Mouse (Mus musculus): ENCODE measurements at regions not wholly inside any gene's neighbourhood (a gene's known extent, or its start where the extent isn't known, plus 50 kb on each side); places are given as distances from the start of the nearest gene placed in this dataset.

GRCm38 (mm10) chr15:96210721-96211400, 76.5 kb upstream of the Arid2 start:
- ATAC-seq (replicated peaks; ENCODE audit: insufficient number of reproducible peaks, low FRiP score, low TSS enrichment, low read depth): no peak

GRCm38 (mm10) chr15:96213541-96214312, 73.6 kb upstream of the Arid2 start:
- Histone ChIP-seq H3K9ac (replicated peaks; ENCODE audit: low read length) (no peak overlapping the region), H3K36me3 (replicated peaks; ENCODE audit: control insufficient read depth, insufficient read depth, low read depth, low read length) (no peaks in the 10 kb centered on the region), H3K4me1 (ENCODE audit: control insufficient read depth, insufficient read depth, low read length) (no peaks in the 10 kb centered on the region), H3K9me3 (replicated peaks; ENCODE audit: control insufficient read depth, low read length) (no peaks in the 10 kb centered on the region), H3K4me2 (ENCODE audit: low read depth, low read length) (no peak overlapping the region), H3K27me3 (ENCODE audit: control insufficient read depth, insufficient read depth, low read length) (no peaks in the 10 kb centered on the region), H3K4me3 (ENCODE audit: low read depth, low read length) (no peak overlapping the region), H3K27ac (replicated peaks; ENCODE audit: low read depth, low read length) (no peak overlapping the region)
- ATAC-seq (replicated peaks; ENCODE audit: insufficient number of reproducible peaks, low FRiP score, low TSS enrichment, low read depth) (no peak), DNase-seq (ENCODE audit: low spot score) (no peak)
- 87% methylated on average over 24 of the region's 24 CpGs for WGBS

More at GRCm38 (mm10) chr15:96210721-96211400, 76.5 kb upstream of the Arid2 start:
- no peaks in the 10 kb centered on the region for H3K36me3 ChIP-seq (replicated peaks; ENCODE audit: control insufficient read depth, insufficient read depth, low read depth, low read length)
- H3K9me3 ChIP-seq (replicated peaks; ENCODE audit: control insufficient read depth, low read length): no peaks in the 10 kb centered on the region
- no peak overlapping the region for H3K27ac ChIP-seq (replicated peaks; ENCODE audit: low read depth, low read length)
- H3K27me3 ChIP-seq (ENCODE audit: control insufficient read depth, insufficient read depth, low read length): no peaks in the 10 kb centered on the region
- H3K9ac ChIP-seq (replicated peaks; ENCODE audit: low read length): no peak overlapping the region
- no peak overlapping the region for H3K4me3 ChIP-seq (ENCODE audit: low read depth, low read length)
- no peak overlapping the region for H3K4me2 ChIP-seq (ENCODE audit: low read depth, low read length)
- DNase-seq (ENCODE audit: low spot score): no peak
- H3K4me1 ChIP-seq (ENCODE audit: control insufficient read depth, insufficient read depth, low read length): no peaks in the 10 kb centered on the region
- 86% methylated on average over 11 of the region's 11 CpGs for WGBS

DNA sequence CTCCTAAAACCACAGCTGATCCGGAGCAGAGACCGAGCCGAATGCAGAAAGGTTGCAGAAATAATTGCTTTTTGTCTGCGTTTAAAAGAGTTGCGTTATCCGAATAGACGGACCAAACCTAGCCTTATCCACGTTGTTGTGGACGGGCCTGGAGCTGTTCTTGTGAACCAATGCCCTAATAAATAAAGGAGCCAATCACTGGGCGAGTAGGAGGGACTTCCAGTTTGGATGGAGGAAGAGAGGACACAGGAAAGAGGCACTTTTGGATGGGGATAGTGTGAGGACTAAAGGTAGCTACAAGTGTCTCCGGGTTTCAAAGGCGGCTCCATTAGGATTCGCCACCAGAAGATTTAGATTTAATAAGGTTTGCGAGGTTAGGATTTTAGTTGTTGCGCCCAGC, 69.4 kb upstream of the Arid2 start:
- no peaks in the 10 kb centered on the region for H3K9me3 ChIP-seq (replicated peaks; ENCODE audit: control insufficient read depth, low read length)
- no peaks in the 10 kb centered on the region for H3K27me3 ChIP-seq (ENCODE audit: control insufficient read depth, insufficient read depth, low read length)
- ATAC-seq (replicated peaks; ENCODE audit: insufficient number of reproducible peaks, low FRiP score, low TSS enrichment, low read depth): no peak
- 93% methylated on average over 15 of the region's 15 CpGs for WGBS
- DNase-seq (ENCODE audit: low spot score): no peak
- no peak overlapping the region for H3K4me2 ChIP-seq (ENCODE audit: low read depth, low read length)
- H3K4me3 ChIP-seq (ENCODE audit: low read depth, low read length): no peak overlapping the region
- H3K4me1 ChIP-seq (ENCODE audit: control insufficient read depth, insufficient read depth, low read length): no peaks in the 10 kb centered on the region
- no peak overlapping the region for H3K27ac ChIP-seq (replicated peaks; ENCODE audit: low read depth, low read length)
- no peaks in the 10 kb centered on the region for H3K36me3 ChIP-seq (replicated peaks; ENCODE audit: control insufficient read depth, insufficient read depth, low read depth, low read length)
- H3K9ac ChIP-seq (replicated peaks; ENCODE audit: low read length): no peak overlapping the region

GRCm38 (mm10) chr15:96219746-96220145, 67.6 kb upstream of the Arid2 start:
- WGBS: 85% methylated on average over 7 of the region's 7 CpGs
- H3K4me1 ChIP-seq (ENCODE audit: control insufficient read depth, insufficient read depth, low read length): no peaks in the 10 kb centered on the region
- H3K4me3 ChIP-seq (ENCODE audit: low read depth, low read length): no peak overlapping the region
- no peak for ATAC-seq (replicated peaks; ENCODE audit: insufficient number of reproducible peaks, low FRiP score, low TSS enrichment, low read depth)
- DNase-seq (ENCODE audit: low spot score): no peak
- no peak overlapping the region for H3K4me2 ChIP-seq (ENCODE audit: low read depth, low read length)
- no peaks in the 10 kb centered on the region for H3K27me3 ChIP-seq (ENCODE audit: control insufficient read depth, insufficient read depth, low read length)
- no peak overlapping the region for H3K9ac ChIP-seq (replicated peaks; ENCODE audit: low read length)
- no peaks in the 10 kb centered on the region for H3K9me3 ChIP-seq (replicated peaks; ENCODE audit: control insufficient read depth, low read length)
- H3K36me3 ChIP-seq (replicated peaks; ENCODE audit: control insufficient read depth, insufficient read depth, low read depth, low read length): no peaks in the 10 kb centered on the region
- no peak overlapping the region for H3K27ac ChIP-seq (replicated peaks; ENCODE audit: low read depth, low read length)

- H3K36me3 ChIP-seq (replicated peaks; ENCODE audit: control insufficient read depth, insufficient read depth, low read depth, low read length): no peaks in the 10 kb centered on the region
- H3K9me3 ChIP-seq (replicated peaks; ENCODE audit: control insufficient read depth, low read length): no peaks in the 10 kb centered on the region
- no peak for ATAC-seq (replicated peaks; ENCODE audit: insufficient number of reproducible peaks, low FRiP score, low TSS enrichment, low read depth)
- no peaks in the 10 kb centered on the region for H3K27me3 ChIP-seq (ENCODE audit: control insufficient read depth, insufficient read depth, low read length)
- no peak overlapping the region for H3K9ac ChIP-seq (replicated peaks; ENCODE audit: low read length)
- no peak for DNase-seq (ENCODE audit: low spot score)
- H3K4me3 ChIP-seq (ENCODE audit: low read depth, low read length): no peak overlapping the region
- 89% methylated on average over 3 of the region's 3 CpGs for WGBS
- no peak overlapping the region for H3K4me2 ChIP-seq (ENCODE audit: low read depth, low read length)
- H3K27ac ChIP-seq (replicated peaks; ENCODE audit: low read depth, low read length): no peak overlapping the region
- no peaks in the 10 kb centered on the region for H3K4me1 ChIP-seq (ENCODE audit: control insufficient read depth, insufficient read depth, low read length)
Observed at GRCm38 (mm10) chr15:96231969-96232368, 55.3 kb upstream of the Arid2 start.

DNA sequence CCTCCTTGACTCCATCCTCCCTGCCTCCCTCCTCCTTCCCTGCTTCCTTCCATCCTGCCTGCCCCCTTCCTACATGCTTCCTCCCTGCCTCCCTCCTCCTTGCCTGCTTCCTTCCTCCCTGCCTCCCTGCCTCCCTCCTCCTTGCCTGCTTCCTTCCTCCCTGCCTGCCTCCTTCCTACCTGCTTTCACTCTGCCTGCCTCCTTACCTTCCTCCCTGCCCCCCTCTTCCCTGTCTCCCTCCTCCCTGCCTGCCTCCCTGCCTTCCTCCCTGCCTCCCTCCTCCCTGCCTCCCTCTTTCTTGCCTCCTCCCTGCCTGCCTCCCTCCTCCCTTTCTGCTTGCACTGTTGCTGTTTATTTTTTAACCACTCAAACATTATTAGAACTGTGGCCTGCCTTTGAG, 54.2 kb upstream of the Arid2 start:
- H3K27me3 ChIP-seq (ENCODE audit: control insufficient read depth, insufficient read depth, low read length): no peaks in the 10 kb centered on the region
- H3K9me3 ChIP-seq (replicated peaks; ENCODE audit: control insufficient read depth, low read length): no peaks in the 10 kb centered on the region
- H3K36me3 ChIP-seq (replicated peaks; ENCODE audit: control insufficient read depth, insufficient read depth, low read depth, low read length): no peaks in the 10 kb centered on the region
- ATAC-seq (replicated peaks; ENCODE audit: insufficient number of reproducible peaks, low FRiP score, low TSS enrichment, low read depth) (no peak), DNase-seq (ENCODE audit: low spot score) (no peak)
- no peak overlapping the region for H3K4me2 ChIP-seq (ENCODE audit: low read depth, low read length)
- H3K9ac ChIP-seq (replicated peaks; ENCODE audit: low read length): no peak overlapping the region
- no peak overlapping the region for H3K27ac ChIP-seq (replicated peaks; ENCODE audit: low read depth, low read length)
- H3K4me1 ChIP-seq (ENCODE audit: control insufficient read depth, insufficient read depth, low read length): no peaks in the 10 kb centered on the region
- H3K4me3 ChIP-seq (ENCODE audit: low read depth, low read length): no peak overlapping the region

- Histone ChIP-seq H3K27me3 (ENCODE audit: control insufficient read depth, insufficient read depth, low read length) (no peaks in the 10 kb centered on the region), H3K9ac (replicated peaks; ENCODE audit: low read length) (no peak overlapping the region), H3K9me3 (replicated peaks; ENCODE audit: control insufficient read depth, low read length) (no peaks in the 10 kb centered on the region), H3K4me2 (ENCODE audit: low read depth, low read length) (no peak overlapping the region), H3K36me3 (replicated peaks; ENCODE audit: control insufficient read depth, insufficient read depth, low read depth, low read length) (no peaks in the 10 kb centered on the region), H3K4me1 (ENCODE audit: control insufficient read depth, insufficient read depth, low read length) (no peaks in the 10 kb centered on the region), H3K4me3 (ENCODE audit: low read depth, low read length) (no peak overlapping the region), H3K27ac (replicated peaks; ENCODE audit: low read depth, low read length) (no peak overlapping the region)
- ATAC-seq (replicated peaks; ENCODE audit: insufficient number of reproducible peaks, low FRiP score, low TSS enrichment, low read depth): no peak
- no peak for DNase-seq (ENCODE audit: low spot score)
- 55% methylated on average over 8 of the region's 8 CpGs for WGBS
Observed at GRCm38 (mm10) chr15:96234783-96235182, 52.5 kb upstream of the Arid2 start.

Measured in embryonic facial prominence, embryonic 11.5 days (tissue).